Mouse (Mus musculus): ENCODE measurements around the gene D10Jhu81e.

The D10Jhu81e gene

GRCm38 (mm10) chr10:78165256-78166005 is 4.2 kb downstream of the D10Jhu81e start:
- in situ Hi-C loops (cut with MboI; ENCODE audit: low pct_unique_long_range_greater_than_20kb in 1 of 2, low sequenced_read_pairs in 2 of 2, unreplicated experiment in 1 of 2) = loop anchor here (10.0 kb wide), 2 partner anchors 151 to 161 kb away; partner anchors contain the start of gene Pfkl (in 1 of the 2)

- in situ Hi-C loops (cut with MboI; ENCODE audit: low pct_unique_long_range_greater_than_20kb in 1 of 2, low sequenced_read_pairs in 2 of 2, unreplicated experiment in 1 of 2) = loop anchor here (5.0 to 10.0 kb wide), 3 partner anchors 132 to 160 kb away; partner anchors contain the start of gene Pfkl (in 1 of the 2)
Measured at GRCm38 (mm10) chr10:78164786-78165185, 4.8 kb downstream of the D10Jhu81e start.

- in situ Hi-C loops (cut with MboI; ENCODE audit: low pct_unique_long_range_greater_than_20kb in 1 of 2, low sequenced_read_pairs in 2 of 2, unreplicated experiment in 1 of 2) = loop anchor here (5.0 to 10.0 kb wide), 3 partner anchors 132 to 159 kb away; partner anchors contain the start of gene Pfkl (in 1 of the 2)
Measured at GRCm38 (mm10) chr10:78163923-78164322, 5.7 kb downstream of the D10Jhu81e start.

GRCm38 (mm10) chr10:78163241-78163640 is 6.3 kb downstream of the D10Jhu81e start:
- in situ Hi-C loops (cut with MboI; ENCODE audit: low pct_unique_long_range_greater_than_20kb in 1 of 2, low sequenced_read_pairs in 2 of 2, unreplicated experiment in 1 of 2) = loop anchor here (5.0 to 10.0 kb wide), 3 partner anchors 131 to 158 kb away; partner anchors contain the start of gene Pfkl (in 1 of the 2)

- in situ Hi-C loops (cut with MboI; ENCODE audit: low pct_unique_long_range_greater_than_20kb in 1 of 2, low sequenced_read_pairs in 2 of 2, unreplicated experiment in 1 of 2) = loop anchor here (5.0 to 10.0 kb wide), 3 partner anchors 130 to 158 kb away; partner anchors contain the start of gene Pfkl (in 1 of the 2)
Measured at GRCm38 (mm10) chr10:78162646-78163045, 6.9 kb downstream of the D10Jhu81e start.

- in situ Hi-C loops (cut with MboI; ENCODE audit: low pct_unique_long_range_greater_than_20kb in 1 of 2, low sequenced_read_pairs in 2 of 2, unreplicated experiment in 1 of 2) = loop anchor here (5.0 to 10.0 kb wide), 3 partner anchors 129 to 156 kb away; partner anchors contain the start of gene Pfkl (in 1 of the 2)
Measured at GRCm38 (mm10) chr10:78161096-78161495, 8.5 kb downstream of the D10Jhu81e start.

- in situ Hi-C loops (cut with MboI; ENCODE audit: low pct_unique_long_range_greater_than_20kb in 1 of 2, low sequenced_read_pairs in 2 of 2, unreplicated experiment in 1 of 2) = loop anchor here (5.0 to 10.0 kb wide), 3 partner anchors 128 to 156 kb away; partner anchors contain the start of gene Pfkl (in 1 of the 2)
Measured at GRCm38 (mm10) chr10:78160369-78161095, 9.1 kb downstream of the D10Jhu81e start.

- in situ Hi-C loops (cut with MboI; ENCODE audit: low pct_unique_long_range_greater_than_20kb in 1 of 2, low sequenced_read_pairs in 2 of 2, unreplicated experiment in 1 of 2) = loop anchor here (5.0 to 10.0 kb wide), 3 partner anchors 128 to 155 kb away; partner anchors contain the start of gene Pfkl (in 1 of the 2)
Measured at GRCm38 (mm10) chr10:78159906-78160305, 9.7 kb downstream of the D10Jhu81e start.

- in situ Hi-C loops (cut with MboI; ENCODE audit: low pct_unique_long_range_greater_than_20kb in 1 of 2, low sequenced_read_pairs in 2 of 2, unreplicated experiment in 1 of 2) = no loop called here
Measured at GRCm38 (mm10) chr10:78159252-78159878, 10.2 kb downstream of the D10Jhu81e start.

GRCm38 (mm10) chr10:78158041-78158440 is 11.5 kb downstream of the D10Jhu81e start:
- in situ Hi-C loops (cut with MboI; ENCODE audit: low pct_unique_long_range_greater_than_20kb in 1 of 2, low sequenced_read_pairs in 2 of 2, unreplicated experiment in 1 of 2) = no loop called here

- in situ Hi-C loops (cut with MboI; ENCODE audit: low pct_unique_long_range_greater_than_20kb in 1 of 2, low sequenced_read_pairs in 2 of 2, unreplicated experiment in 1 of 2) = no loop called here
Measured at GRCm38 (mm10) chr10:78156926-78157325, 12.7 kb downstream of the D10Jhu81e start.

- in situ Hi-C loops (cut with MboI; ENCODE audit: low pct_unique_long_range_greater_than_20kb in 1 of 2, low sequenced_read_pairs in 2 of 2, unreplicated experiment in 1 of 2) = no loop called here
Measured at GRCm38 (mm10) chr10:78148834-78149766, 20.5 kb downstream of the D10Jhu81e start.

GRCm38 (mm10) chr10:78147908-78148441 is 21.6 kb downstream of the D10Jhu81e start:
- in situ Hi-C loops (cut with MboI; ENCODE audit: low pct_unique_long_range_greater_than_20kb in 1 of 2, low sequenced_read_pairs in 2 of 2, unreplicated experiment in 1 of 2) = no loop called here

- in situ Hi-C loops (cut with MboI; ENCODE audit: low pct_unique_long_range_greater_than_20kb in 1 of 2, low sequenced_read_pairs in 2 of 2, unreplicated experiment in 1 of 2) = no loop called here
Measured at GRCm38 (mm10) chr10:78143727-78144505, 25.7 kb downstream of the D10Jhu81e start.

- in situ Hi-C loops (cut with MboI; ENCODE audit: low pct_unique_long_range_greater_than_20kb in 1 of 2, low sequenced_read_pairs in 2 of 2, unreplicated experiment in 1 of 2) = no loop called here
Measured at GRCm38 (mm10) chr10:78140843-78141242, 28.7 kb downstream of the D10Jhu81e start.

- in situ Hi-C loops (cut with MboI; ENCODE audit: low pct_unique_long_range_greater_than_20kb in 1 of 2, low sequenced_read_pairs in 2 of 2, unreplicated experiment in 1 of 2) = no loop called here
Measured at GRCm38 (mm10) chr10:78140251-78140600, 29.4 kb downstream of the D10Jhu81e start.
